Mouse (Mus musculus) heart, embryonic 10.5 days (tissue): Measurements from ENCODE around the gene AU022252. TPM values are rescaled to one million over a fixed set of nuclear protein-coding genes. Genes with fewer than 3 reads are reported as not detected.

ENCODE experiments used
- DNase-seq: peaks from one replicate; pipeline ENCODE4 v3.0.0-alpha.2; 2017; ENCODE audit warnings: low spot score
- H3K27ac ChIP-seq: fragments of 300-500 bp; sonication (generic); 2 replicates; pipeline ENCODE4 v1.5.1; 2016; ENCODE audit warnings: mild to moderate bottlenecking
- H3K27me3 ChIP-seq: fragments of 300-500 bp; sonication (generic); 2 replicates; pipeline ENCODE4 v1.6.1; 2016; ENCODE audit warnings: mild to moderate bottlenecking; ENCODE audit not compliant: poor library complexity, insufficient read depth, severe bottlenecking
- H3K36me3 ChIP-seq: fragments of 300-500 bp; sonication (generic); 2 replicates; pipeline ENCODE4 v1.6.1; 2016; ENCODE audit warnings: mild to moderate bottlenecking, moderate library complexity
- H3K4me1 ChIP-seq: fragments of 300-500 bp; sonication (generic); 2 replicates; pipeline ENCODE4 v1.6.1; 2016; ENCODE audit warnings: mild to moderate bottlenecking
- H3K4me3 ChIP-seq: fragments of 300-500 bp; sonication (generic); 2 replicates; pipeline ENCODE4 v1.5.1; 2016; ENCODE audit warnings: mild to moderate bottlenecking, moderate library complexity
- H3K9me3 ChIP-seq: fragments of 300-500 bp; sonication (generic); 2 replicates; pipeline ENCODE4 v1.6.1; 2016; ENCODE audit warnings: mild to moderate bottlenecking, moderate library complexity
- WGBS: fragments of 180-500 bp; shearing (Covaris S2); methylation state at CpG from one replicate; pipeline ENCODE4 v1.1.7; 2016; 5-methylcytosine and 5-hydroxymethylcytosine counted together
- polyA plus RNA-seq: library from polyadenylated mRNA; unstranded; fragments of >200 nt; fragmentation: Nextera tagmentation; extraction: Ambion mirVana; gene quantifications from 2 replicates; pipeline ENCODE4 v1.2.1, GENCODE M21; 2016

The AU022252 gene
- polyA plus RNA-seq, 1 experiment from 2014 or later = 44.0 TPM

DNA sequence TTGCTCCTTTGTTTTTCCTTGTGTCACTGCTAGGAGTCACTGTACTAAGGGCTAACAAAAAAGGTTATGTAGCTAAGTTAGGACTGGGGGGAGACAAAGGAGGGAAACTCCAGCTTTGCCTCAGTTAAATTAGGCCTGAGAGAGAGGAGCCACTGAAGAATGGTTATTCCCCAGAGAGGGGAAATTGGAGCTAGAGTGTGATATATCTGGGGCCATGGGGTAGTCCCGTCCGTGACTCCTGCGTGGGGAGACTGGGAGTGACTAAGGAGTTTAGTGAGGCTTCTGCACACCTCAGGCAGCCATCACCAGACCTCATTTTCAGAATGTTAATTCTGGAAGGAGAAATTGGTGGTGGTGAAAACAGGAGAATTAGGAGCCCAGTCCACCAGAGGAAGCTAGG, 1.8 kb upstream of the AU022252 start:
- Histone ChIP-seq H3K27me3 (no peaks in the 10 kb centered on the region), H3K36me3 (peaks cover 24% of the 10 kb centered on the region), H3K4me3 (peak overlapping the region; percentile 84), H3K9me3 (no peaks in the 10 kb centered on the region), H3K27ac (peak overlapping the region; percentile 92), H3K4me1 (peaks cover 20% of the 10 kb centered on the region)
- no peak for DNase-seq
- 58% methylated on average over 3 of the region's 3 CpGs for WGBS

DNA sequence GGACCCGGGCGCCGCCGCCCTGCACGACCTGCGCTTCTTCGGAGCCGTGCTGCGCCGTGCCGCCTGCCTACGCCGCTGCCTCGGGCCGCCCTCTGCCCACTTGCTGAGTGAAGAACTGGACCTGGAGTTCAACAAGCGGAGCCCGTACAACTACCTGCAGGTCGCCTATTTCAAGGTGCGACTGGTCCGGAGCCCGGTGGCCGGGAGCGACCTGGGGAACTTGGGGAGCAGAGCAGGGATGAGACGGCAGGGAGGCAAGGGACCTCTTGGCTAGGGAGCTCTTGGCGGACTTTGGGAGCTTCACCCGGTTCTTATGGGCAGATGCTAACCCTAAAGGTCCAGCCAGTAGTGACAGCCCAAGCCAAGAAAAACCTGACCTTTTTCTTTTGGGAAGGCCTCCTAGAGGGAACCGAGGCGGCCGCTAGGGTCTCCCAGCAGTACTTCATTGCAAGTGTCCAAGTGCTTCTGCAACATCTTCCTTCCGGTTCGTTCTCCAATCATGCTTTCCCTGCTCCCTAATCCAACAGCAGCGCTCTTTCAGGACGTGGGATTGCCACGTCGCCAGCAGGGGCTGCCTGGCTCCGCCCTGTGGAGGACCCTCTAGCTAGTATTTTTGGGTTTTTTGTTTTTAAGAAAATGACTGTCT, 867 bp upstream of the AU022252 start:
- H3K4me1 ChIP-seq = peaks cover 18% of the 10 kb centered on the region
- DNase-seq = peak; percentile 93
- 0% methylated on average over 36 of the region's 36 CpGs for WGBS
- no peaks in the 10 kb centered on the region for H3K9me3 ChIP-seq
- H3K36me3 ChIP-seq = peaks cover 25% of the 10 kb centered on the region
- H3K27ac ChIP-seq = peak overlapping the region; percentile 92
- peak overlapping the region; percentile 84 for H3K4me3 ChIP-seq
- no peaks in the 10 kb centered on the region for H3K27me3 ChIP-seq

GRCm38 (mm10) chr4:119226751-119227150, 5.8 kb downstream of the AU022252 start:
- Histone ChIP-seq H3K9me3 (no peaks in the 10 kb centered on the region), H3K27ac (no peak overlapping the region), H3K36me3 (peaks cover 52% of the 10 kb centered on the region), H3K4me1 (peaks cover 6% of the 10 kb centered on the region; the same call in 1 of the 2 replicates), H3K4me3 (no peak overlapping the region), H3K27me3 (no peaks in the 10 kb centered on the region)
- 91% methylated on average over 11 of the region's 11 CpGs for WGBS
- DNase-seq = no peak

GRCm38 (mm10) chr4:119225719-119226118, 6.8 kb downstream of the AU022252 start:
- Histone ChIP-seq H3K4me3 (no peak overlapping the region), H3K4me1 (no peaks in the 10 kb centered on the region), H3K27ac (no peak overlapping the region), H3K27me3 (no peaks in the 10 kb centered on the region), H3K36me3 (peaks cover 52% of the 10 kb centered on the region), H3K9me3 (no peaks in the 10 kb centered on the region)
- 85% methylated on average over 9 of the region's 9 CpGs for WGBS
- no peak for DNase-seq

- peaks cover 49% of the 10 kb centered on the region for H3K36me3 ChIP-seq
- no peak for DNase-seq
- WGBS = over 99% methylated on average over 3 of the region's 3 CpGs
- no peak overlapping the region for H3K4me3 ChIP-seq
- H3K4me1 ChIP-seq = no peaks in the 10 kb centered on the region
- H3K9me3 ChIP-seq = no peaks in the 10 kb centered on the region
- no peak overlapping the region for H3K27ac ChIP-seq
- no peaks in the 10 kb centered on the region for H3K27me3 ChIP-seq
Measured at GRCm38 (mm10) chr4:119224534-119224933, 8.0 kb downstream of the AU022252 start.

GRCm38 (mm10) chr4:119223696-119224095, 8.8 kb downstream of the AU022252 start:
- DNase-seq = no peak
- no peaks in the 10 kb centered on the region for H3K4me1 ChIP-seq
- H3K36me3 ChIP-seq = peaks cover 49% of the 10 kb centered on the region
- 82% methylated on average over 1 of the region's 1 CpGs for WGBS
- H3K9me3 ChIP-seq = no peaks in the 10 kb centered on the region
- H3K27me3 ChIP-seq = no peaks in the 10 kb centered on the region
- no peak overlapping the region for H3K27ac ChIP-seq
- H3K4me3 ChIP-seq = no peak overlapping the region

DNA sequence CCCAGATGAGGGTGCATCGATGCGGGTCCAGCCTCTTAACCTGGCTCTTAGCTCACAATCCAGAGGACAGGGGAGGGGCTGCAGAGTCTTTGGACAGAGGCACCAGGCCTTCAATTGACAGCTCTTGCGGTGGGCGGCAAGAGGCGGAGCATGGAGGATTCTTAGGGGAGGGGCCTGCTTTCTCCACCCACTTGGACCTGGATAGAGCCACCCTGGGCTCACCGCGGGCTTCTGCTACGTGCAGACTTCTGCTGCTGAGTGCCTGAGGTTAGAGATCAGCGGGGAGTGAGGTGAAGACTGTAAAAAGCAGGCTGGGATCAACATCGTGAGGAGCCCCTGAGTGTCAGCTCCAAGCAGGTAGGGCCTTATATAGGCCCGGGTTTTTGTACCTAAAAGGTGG, 14.3 kb downstream of the AU022252 start, which contains the start of gene Tmem269:
Tmem269 (minus strand) TSS at position 49 of the 400 bp plus-strand sequence.
- Histone ChIP-seq H3K4me1 (peaks cover 9% of the 10 kb centered on the region), H3K36me3 (no peaks in the 10 kb centered on the region), H3K27me3 (no peaks in the 10 kb centered on the region), H3K4me3 (0 out of 2 replicates have a peak within 1 kb of the TSS, but pooled peaks have one; percentile 16), H3K9me3 (no peaks in the 10 kb centered on the region), H3K27ac (no peak within 1 kb of the TSS)
- no peak for DNase-seq
- WGBS = 9% methylated on average over 11 of the region's 11 CpGs

DNA sequence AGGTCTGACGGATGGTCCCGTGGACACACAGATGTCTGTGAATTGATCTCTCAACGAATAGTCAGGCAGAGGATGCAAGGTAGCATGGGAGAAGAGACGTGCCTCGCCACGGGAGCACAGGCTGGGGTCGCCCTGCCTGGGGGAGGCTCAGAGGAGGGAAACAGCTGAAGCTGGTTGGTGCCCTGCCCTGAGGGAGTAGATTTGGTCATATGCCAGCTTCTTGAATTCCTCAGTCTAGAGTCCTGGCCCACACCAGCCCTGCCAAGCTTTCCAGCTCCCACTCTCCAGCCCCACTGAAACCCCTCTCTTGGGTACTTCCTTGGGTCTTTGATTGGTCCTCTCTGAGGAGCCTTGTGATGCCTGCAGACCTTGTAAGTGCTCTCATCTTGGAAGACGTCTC, 15.8 kb downstream of the AU022252 start:
- no peak for DNase-seq
- Histone ChIP-seq H3K4me1 (peaks cover 9% of the 10 kb centered on the region), H3K27me3 (no peaks in the 10 kb centered on the region), H3K4me3 (no peak overlapping the region), H3K9me3 (no peaks in the 10 kb centered on the region), H3K36me3 (no peaks in the 10 kb centered on the region), H3K27ac (no peak overlapping the region)
- WGBS = 72% methylated on average over 8 of the region's 8 CpGs

DNA sequence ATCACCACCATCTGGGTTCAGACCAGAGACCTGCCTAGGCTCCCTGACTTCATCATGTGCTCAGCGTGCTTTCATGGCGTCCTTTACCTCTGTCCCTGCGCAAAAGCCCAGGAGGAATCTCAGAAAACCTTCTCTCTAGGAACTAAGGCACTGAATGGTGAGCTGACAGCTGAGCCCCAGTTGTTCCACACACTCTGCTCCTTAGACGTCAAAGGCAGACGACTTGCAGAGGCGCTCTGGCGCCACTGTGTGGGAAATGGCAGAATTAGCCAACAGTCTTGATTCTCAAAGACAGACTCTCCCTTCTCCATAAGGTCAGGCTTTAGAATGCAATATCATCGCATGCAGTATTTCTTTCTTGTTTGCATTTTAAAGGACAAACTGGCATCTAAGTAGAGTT, 27.8 kb downstream of the AU022252 start:
- Histone ChIP-seq H3K36me3 (peaks cover 13% of the 10 kb centered on the region), H3K4me3 (no peak overlapping the region), H3K27me3 (peaks cover under 1% of the 10 kb centered on the region; the same call in 1 of the 2 replicates), H3K4me1 (peaks cover 5% of the 10 kb centered on the region; the same call in 1 of the 2 replicates), H3K9me3 (no peaks in the 10 kb centered on the region), H3K27ac (no peak overlapping the region)
- 16% methylated on average over 8 of the region's 8 CpGs for WGBS
- DNase-seq = peak; percentile 90

- H3K36me3 ChIP-seq = peaks cover 21% of the 10 kb centered on the region
- 86% methylated on average over 6 of the region's 6 CpGs for WGBS
- no peaks in the 10 kb centered on the region for H3K9me3 ChIP-seq
- peaks cover 30% of the 10 kb centered on the region for H3K4me1 ChIP-seq
- peak overlapping the region; percentile 36; the same call in 1 of the 2 replicates for H3K27ac ChIP-seq
- no peaks in the 10 kb centered on the region for H3K27me3 ChIP-seq
- no peak overlapping the region for H3K4me3 ChIP-seq
- DNase-seq = no peak
Measured at GRCm38 (mm10) chr4:119198105-119198504, 34.4 kb downstream of the AU022252 start.

DNA sequence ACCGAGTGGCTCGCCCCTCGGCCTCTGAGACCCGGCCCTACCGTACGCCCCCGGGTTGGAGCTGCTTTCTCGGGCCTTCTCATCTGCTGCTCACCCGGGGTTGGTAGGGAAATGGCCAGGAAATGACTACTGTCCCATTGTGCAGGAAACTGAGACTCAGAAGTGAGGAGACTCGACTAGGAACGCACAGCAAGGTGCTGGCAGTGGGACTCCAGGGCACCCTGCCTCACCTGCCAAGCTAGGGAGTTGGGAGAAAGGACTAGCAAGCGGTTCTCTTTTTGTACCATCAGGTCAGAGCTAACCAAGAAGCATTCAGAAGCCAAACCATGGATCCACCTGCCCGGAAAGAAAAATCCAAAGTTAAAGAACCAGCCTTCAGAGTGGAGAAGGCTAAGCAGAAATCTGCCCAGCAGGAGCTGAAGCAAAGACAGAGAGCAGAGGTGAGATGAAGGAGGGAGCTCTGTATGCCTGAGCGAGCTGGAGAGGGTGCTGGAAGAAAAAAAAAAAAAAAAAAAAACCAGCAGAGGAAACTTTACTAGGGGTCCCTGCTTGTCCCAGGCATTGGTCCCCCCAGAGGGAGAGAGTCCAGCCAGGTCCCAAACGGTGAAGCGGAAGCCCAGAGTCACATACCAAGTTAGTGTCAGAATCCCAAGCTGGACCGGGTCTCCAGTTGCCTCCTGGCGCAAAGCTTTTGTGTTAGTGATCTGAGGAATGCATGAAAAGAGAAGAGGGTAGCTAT, 36.8 kb downstream of the AU022252 start:
- peak overlapping the region; percentile 72 for H3K4me3 ChIP-seq
- peak overlapping the region; percentile 95 for H3K27ac ChIP-seq
- H3K4me1 ChIP-seq = peaks cover 30% of the 10 kb centered on the region
- no peaks in the 10 kb centered on the region for H3K9me3 ChIP-seq
- no peak for DNase-seq
- 16% methylated on average over 15 of the region's 18 CpGs for WGBS
- H3K27me3 ChIP-seq = no peaks in the 10 kb centered on the region
- H3K36me3 ChIP-seq = peaks cover 11% of the 10 kb centered on the region

DNA sequence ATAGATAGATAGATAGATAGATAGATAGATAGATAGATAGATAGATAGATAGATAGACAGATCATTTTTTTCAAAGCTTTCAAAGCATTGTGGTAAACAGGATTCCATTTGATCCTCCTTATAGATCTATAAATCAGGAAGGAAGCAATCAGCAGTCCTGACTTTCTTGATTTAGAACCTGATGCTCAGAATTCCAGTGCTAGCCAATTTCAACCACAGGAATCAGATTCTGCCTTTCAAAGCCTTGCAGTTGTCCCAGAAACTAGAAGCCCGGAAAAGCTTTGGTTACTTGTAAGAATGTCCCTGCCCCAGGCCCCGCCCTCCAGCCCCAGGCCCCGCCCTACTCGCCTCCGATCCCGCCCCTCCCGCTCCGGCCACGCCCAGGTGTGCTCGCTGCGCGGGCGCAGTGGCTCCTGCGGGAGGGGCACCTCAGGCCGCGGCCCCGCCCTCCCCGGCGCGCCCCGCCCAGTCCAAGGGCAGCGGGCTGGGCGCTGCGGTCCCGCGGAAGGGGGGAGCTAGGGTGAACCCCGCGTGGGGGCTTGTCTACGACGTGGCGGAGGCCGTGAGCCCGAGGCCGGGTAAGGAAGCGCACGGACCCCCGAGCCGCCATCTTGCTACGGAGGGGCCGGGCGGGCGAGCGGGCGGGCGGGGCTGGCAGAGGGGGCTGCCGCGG, 37.5 kb downstream of the AU022252 start, which contains the start of gene Svbp:
Svbp (plus strand) TSS at position 398 of the 673 bp plus-strand sequence.
- DNase-seq = peak; percentile 96
- H3K27me3 ChIP-seq = no peaks in the 10 kb centered on the region
- peaks cover 30% of the 10 kb centered on the region for H3K4me1 ChIP-seq
- under 1% methylated on average over 42 of the region's 47 CpGs for WGBS
- H3K9me3 ChIP-seq = no peaks in the 10 kb centered on the region
- peak within 1 kb of the TSS; percentile 72 for H3K4me3 ChIP-seq
- H3K36me3 ChIP-seq = peaks cover 8% of the 10 kb centered on the region; the same call in 1 of the 2 replicates
- H3K27ac ChIP-seq = peak within 1 kb of the TSS; percentile 95

- 89% methylated on average over 4 of the region's 4 CpGs for WGBS
- DNase-seq = no peak
Measured at GRCm38 (mm10) chr4:119192757-119193156, 39.8 kb downstream of the AU022252 start.

More at GRCm38 (mm10) chr4:119192757-119193156, 39.8 kb downstream of the AU022252 start:
- H3K4me1 ChIP-seq = peaks cover 27% of the 10 kb centered on the region
- 0 out of 2 replicates have a peak, but pooled peaks cover 3% of the 10 kb centered on the region for H3K36me3 ChIP-seq
- H3K4me3 ChIP-seq = no peak overlapping the region
- H3K9me3 ChIP-seq = no peaks in the 10 kb centered on the region
- H3K27me3 ChIP-seq = peaks cover 4% of the 10 kb centered on the region; the same call in 1 of the 2 replicates
- no peak overlapping the region for H3K27ac ChIP-seq
